Mouse (Mus musculus) kidney, embryonic 16.5 days (tissue): ENCODE data around the gene Haao. TPM values are rescaled to one million over a fixed set of nuclear protein-coding genes. Genes with fewer than 3 reads are reported as not detected.
A peak's percentile ranks its signal among the peaks of the same experiment; 100 is the strongest.

ENCODE experiments used
- ATAC-seq: fragments of 200-750 bp; cut with Nextera tagmentation; 2 replicates; pipeline ENCODE4 v1.8.0; 2017; ENCODE audit warnings: moderate TSS enrichment; ENCODE audit not compliant: low FRiP score, low TSS enrichment
- H3K27ac ChIP-seq: fragments of 300-500 bp; sonication (generic); 2 replicates; pipeline ENCODE4 v1.5.1; 2014; ENCODE audit warnings: low read length
- H3K27me3 ChIP-seq: fragments of 300-500 bp; sonication (generic); 2 replicates; pipeline ENCODE4 v1.6.1; 2014; ENCODE audit warnings: low read length, control low read depth, mixed read lengths; ENCODE audit not compliant: insufficient read depth
- H3K36me3 ChIP-seq: fragments of 300-500 bp; sonication (generic); 2 replicates; pipeline ENCODE4 v1.6.1; 2014; ENCODE audit warnings: low read length, control low read depth, mixed read lengths; ENCODE audit not compliant: insufficient read depth
- H3K4me1 ChIP-seq: fragments of 300-500 bp; sonication (generic); 2 replicates; pipeline ENCODE4 v1.6.1; 2014; ENCODE audit warnings: low read length, control low read depth, mixed read lengths; ENCODE audit not compliant: insufficient read depth
- H3K4me2 ChIP-seq: fragments of 300-500 bp; sonication (generic); replicated peaks from 2 replicates; pipeline ENCODE4 v1.6.1; 2014; ENCODE audit warnings: low read depth, low read length
- H3K4me3 ChIP-seq: fragments of 300-500 bp; sonication (generic); 2 replicates; pipeline ENCODE4 v1.5.1; 2014; ENCODE audit warnings: mild to moderate bottlenecking, low read length
- H3K9ac ChIP-seq: fragments of 300-500 bp; sonication (generic); replicated peaks from 2 replicates; pipeline ENCODE4 v1.6.1; 2014; ENCODE audit warnings: low read length
- H3K9me3 ChIP-seq: fragments of 300-500 bp; sonication (generic); 2 replicates; pipeline ENCODE4 v1.6.1; 2016; ENCODE audit warnings: low read length, control low read depth
- WGBS: fragments of 180-500 bp; shearing (Covaris S2); extraction: QIAGEN DNeasy Blood & Tissue Kit; methylation state at CpG from one replicate; pipeline ENCODE4 v1.1.7; 2014; 5-methylcytosine and 5-hydroxymethylcytosine counted together
- polyA plus RNA-seq: library from polyadenylated mRNA; unstranded; fragments of >200 nt; fragmentation: Nextera tagmentation; extraction: Ambion mirVana; gene quantifications from 2 replicates; pipeline ENCODE4 v1.2.1, GENCODE M21; 2015

Gene Haao
- 2.9 and 3.4 TPM in 2 replicates for polyA plus RNA-seq

DNA sequence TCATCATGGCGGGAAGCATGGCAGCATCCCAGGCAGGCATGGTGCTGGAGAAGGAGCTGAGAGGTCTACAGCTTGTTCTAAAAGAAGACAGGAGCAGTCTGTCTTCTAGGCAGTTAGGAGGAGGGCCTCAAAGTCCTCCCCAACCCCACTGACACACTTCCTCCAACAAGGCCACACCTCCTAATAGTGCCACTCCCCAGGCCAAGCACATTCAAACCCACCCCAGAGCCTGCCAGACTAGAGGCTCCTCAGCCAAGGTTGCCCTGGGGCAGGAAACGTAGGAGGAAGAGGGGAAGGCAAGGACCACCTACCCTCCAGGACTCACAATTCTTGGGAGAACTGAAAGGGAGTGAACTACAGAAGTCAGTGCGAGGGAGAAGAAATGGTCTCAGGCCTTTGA, at the start of gene Haao:
TSS of gene Haao (minus strand) at position 149 of the 400 bp plus-strand sequence.
- H3K4me3 ChIP-seq: no peak within 1 kb of the TSS
- H3K27me3 ChIP-seq: no peaks in the 10 kb centered on the region
- no peaks in the 10 kb centered on the region for H3K4me1 ChIP-seq
- no peak within 1 kb of the TSS for H3K27ac ChIP-seq
- H3K36me3 ChIP-seq: no peaks in the 10 kb centered on the region
- H3K9me3 ChIP-seq: no peaks in the 10 kb centered on the region
- WGBS: 78% methylated on average over 3 of the region's 3 CpGs
- no peak within 1 kb of the TSS for H3K9ac ChIP-seq
- no peak within 1 kb of the TSS for H3K4me2 ChIP-seq
- ATAC-seq: no peak

DNA sequence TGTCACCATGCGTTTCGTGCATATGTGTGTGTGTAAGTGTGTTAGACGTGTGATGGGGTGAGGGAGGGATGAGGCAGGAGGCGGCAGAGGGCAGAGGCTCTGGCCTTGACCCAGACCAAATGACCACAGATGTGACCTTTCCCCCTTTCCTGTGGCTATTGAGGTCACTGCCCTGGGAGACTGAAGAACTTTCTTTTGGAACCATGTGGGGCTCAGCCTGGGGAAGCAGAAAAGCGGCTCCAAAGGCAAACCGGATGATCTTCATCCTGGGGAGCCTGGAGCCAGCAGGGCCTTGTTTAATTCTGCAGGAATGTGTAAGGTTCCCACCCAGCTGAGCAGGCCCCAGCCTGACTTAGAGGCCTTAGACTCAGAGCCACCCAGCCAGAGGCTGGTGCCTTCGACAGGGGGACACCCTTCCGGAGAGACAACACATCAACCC, 49.6 kb upstream of the Haao start:
- H3K9me3 ChIP-seq: no peaks in the 10 kb centered on the region
- peaks cover 39% of the 10 kb centered on the region for H3K4me1 ChIP-seq
- no peaks in the 10 kb centered on the region for H3K36me3 ChIP-seq
- no peaks in the 10 kb centered on the region for H3K27me3 ChIP-seq
- H3K9ac ChIP-seq: 0 out of 2 replicates have a peak overlapping the region, but pooled peaks have one; percentile 31
- no peak overlapping the region for H3K4me2 ChIP-seq
- 66% methylated on average over 8 of the region's 8 CpGs for WGBS
- ATAC-seq: no peak
- no peak overlapping the region for H3K4me3 ChIP-seq
- 0 out of 2 replicates have a peak overlapping the region, but pooled peaks have one; percentile 38 for H3K27ac ChIP-seq

GRCm38 (mm10) chr17:83896723-83897122, 49.0 kb upstream of the Haao start:
- Histone ChIP-seq H3K27me3 (no peaks in the 10 kb centered on the region), H3K27ac (peak overlapping the region; percentile 46; the same call in 1 of the 2 replicates), H3K9ac (no peak overlapping the region), H3K4me2 (no peak overlapping the region), H3K4me1 (peaks cover 39% of the 10 kb centered on the region), H3K9me3 (no peaks in the 10 kb centered on the region), H3K36me3 (no peaks in the 10 kb centered on the region), H3K4me3 (no peak overlapping the region)
- 37% methylated on average over 10 of the region's 10 CpGs for WGBS
- 0 out of 2 replicates have a peak, but pooled peaks have one; percentile 14 for ATAC-seq

DNA sequence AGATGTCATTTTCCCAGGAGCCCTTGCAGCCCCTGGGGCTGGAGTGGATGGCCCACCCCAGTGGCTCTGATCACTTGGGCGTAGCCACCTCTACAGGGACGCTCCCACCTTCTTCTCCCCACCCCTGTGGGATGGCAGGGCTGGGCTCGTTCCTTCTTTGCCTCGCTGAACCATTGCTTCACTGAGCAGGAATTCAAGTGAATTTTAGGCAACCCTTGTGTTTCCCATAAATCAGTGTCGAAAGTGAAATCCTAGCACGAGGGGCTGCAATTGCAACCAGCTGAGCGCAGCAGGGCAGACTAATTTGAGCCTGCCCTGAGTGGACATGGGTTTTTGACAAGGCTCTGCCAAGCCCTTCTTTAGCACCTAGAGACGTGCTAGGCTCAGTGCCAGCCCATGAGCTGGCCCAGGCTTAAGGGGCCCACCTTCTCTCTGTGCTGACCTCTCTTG, 47.6 kb upstream of the Haao start:
- Histone ChIP-seq H3K36me3 (no peaks in the 10 kb centered on the region), H3K4me3 (no peak overlapping the region), H3K4me1 (peaks cover 48% of the 10 kb centered on the region), H3K4me2 (no peak overlapping the region), H3K9ac (no peak overlapping the region), H3K27ac (peak overlapping the region; percentile 84), H3K9me3 (no peaks in the 10 kb centered on the region), H3K27me3 (no peaks in the 10 kb centered on the region)
- WGBS: 17% methylated on average over 8 of the region's 8 CpGs
- ATAC-seq: peak; percentile 92

DNA sequence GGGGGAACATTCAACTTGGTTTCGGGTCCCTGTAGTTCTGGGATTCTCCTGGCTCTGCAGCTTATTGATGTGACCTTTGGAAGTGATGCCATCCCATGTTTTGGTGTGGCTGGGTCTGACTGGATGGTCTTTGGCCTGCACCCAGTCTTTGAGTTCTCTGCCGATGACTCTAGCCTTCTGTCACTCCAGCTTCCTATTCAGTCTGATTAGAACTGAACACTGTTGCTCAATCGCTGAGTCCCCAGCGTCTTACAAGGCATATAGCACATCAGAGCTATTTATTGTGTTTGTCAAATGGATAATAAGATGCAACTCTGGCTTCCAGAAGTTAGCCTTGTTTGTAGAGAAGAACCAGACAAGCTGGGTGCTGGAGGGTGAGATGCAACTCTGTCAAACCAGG, 45.4 kb upstream of the Haao start:
- H3K4me1 ChIP-seq: peaks cover 63% of the 10 kb centered on the region
- H3K9ac ChIP-seq: no peak overlapping the region

DNA sequence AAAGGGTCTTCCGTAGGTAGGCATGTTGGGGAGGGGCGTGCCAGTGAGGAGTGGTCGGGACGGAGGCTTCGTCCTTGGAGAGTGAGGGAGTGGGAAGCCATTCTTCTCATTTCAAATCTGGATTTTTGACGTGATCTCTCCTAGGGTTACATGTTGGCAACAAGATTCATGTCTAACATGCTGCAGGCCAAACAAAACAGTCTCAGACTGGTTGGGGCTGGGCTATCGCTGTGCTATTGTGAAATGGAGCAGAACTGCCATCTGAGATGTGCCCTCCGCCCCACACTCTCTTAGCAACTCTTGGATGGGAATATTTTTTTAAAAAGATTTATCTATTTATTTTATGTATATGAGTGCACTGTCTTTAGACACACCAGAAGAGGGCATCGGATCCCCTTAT, 44.1 kb upstream of the Haao start:
- no peak for ATAC-seq

More for the DNA sequence above, 45.4 kb upstream of the Haao start:
- no peak overlapping the region for H3K4me3 ChIP-seq
- no peak overlapping the region for H3K4me2 ChIP-seq
- no peaks in the 10 kb centered on the region for H3K9me3 ChIP-seq
- WGBS: 89% methylated on average over 4 of the region's 4 CpGs
- ATAC-seq: no peak
- no peaks in the 10 kb centered on the region for H3K27me3 ChIP-seq
- H3K36me3 ChIP-seq: no peaks in the 10 kb centered on the region
- H3K27ac ChIP-seq: no peak overlapping the region

GRCm38 (mm10) chr17:83890373-83890696, 42.6 kb upstream of the Haao start:
- Histone ChIP-seq H3K27me3 (no peaks in the 10 kb centered on the region), H3K4me2 (no peak overlapping the region)
- ATAC-seq: peak; percentile 29

More for the DNA sequence above, 44.1 kb upstream of the Haao start:
- Histone ChIP-seq H3K36me3 (no peaks in the 10 kb centered on the region), H3K27ac (no peak overlapping the region), H3K4me2 (no peak overlapping the region), H3K4me3 (no peak overlapping the region), H3K9me3 (no peaks in the 10 kb centered on the region), H3K9ac (no peak overlapping the region), H3K4me1 (peaks cover 53% of the 10 kb centered on the region), H3K27me3 (no peaks in the 10 kb centered on the region)
- 44% methylated on average over 9 of the region's 9 CpGs for WGBS

GRCm38 (mm10) chr17:83889691-83890372, 42.1 kb upstream of the Haao start:
- H3K9me3 ChIP-seq: no peaks in the 10 kb centered on the region
- no peaks in the 10 kb centered on the region for H3K36me3 ChIP-seq
- H3K27me3 ChIP-seq: no peaks in the 10 kb centered on the region
- H3K4me2 ChIP-seq: no peak overlapping the region
- H3K27ac ChIP-seq: peak overlapping the region; percentile 94
- no peak overlapping the region for H3K9ac ChIP-seq
- WGBS: 28% methylated on average over 13 of the region's 13 CpGs
- peaks cover 35% of the 10 kb centered on the region for H3K4me1 ChIP-seq
- H3K4me3 ChIP-seq: no peak overlapping the region
- peak; percentile 57 for ATAC-seq

More at GRCm38 (mm10) chr17:83890373-83890696, 42.6 kb upstream of the Haao start:
- WGBS: 24% methylated on average over 5 of the region's 5 CpGs
- Histone ChIP-seq H3K4me1 (peaks cover 40% of the 10 kb centered on the region), H3K27ac (peak overlapping the region; percentile 94), H3K36me3 (no peaks in the 10 kb centered on the region), H3K4me3 (no peak overlapping the region), H3K9me3 (no peaks in the 10 kb centered on the region), H3K9ac (no peak overlapping the region)

DNA sequence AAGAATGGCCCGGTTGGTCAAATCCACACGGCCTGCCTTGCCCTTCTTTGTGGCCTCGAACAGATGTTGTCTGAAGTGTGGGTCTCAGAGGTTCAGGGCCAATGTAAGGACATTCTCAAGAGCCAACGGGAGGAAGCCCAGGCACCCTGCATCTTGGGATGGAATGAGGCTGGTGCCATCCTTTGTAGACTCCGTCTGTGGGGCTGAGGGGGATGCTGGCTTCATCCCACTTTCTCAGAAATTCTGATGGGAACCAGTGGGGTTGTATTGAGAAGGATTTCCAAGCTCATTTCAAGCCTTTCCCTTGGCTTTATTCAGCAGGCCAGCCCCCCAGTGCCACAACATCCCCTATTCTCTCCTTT, 41.5 kb upstream of the Haao start:
- no peaks in the 10 kb centered on the region for H3K9me3 ChIP-seq
- H3K4me3 ChIP-seq: no peak overlapping the region
- ATAC-seq: no peak
- H3K4me2 ChIP-seq: no peak overlapping the region
- 77% methylated on average over 5 of the region's 5 CpGs for WGBS
- H3K27ac ChIP-seq: peak overlapping the region; percentile 94
- no peaks in the 10 kb centered on the region for H3K36me3 ChIP-seq
- no peaks in the 10 kb centered on the region for H3K27me3 ChIP-seq
- H3K9ac ChIP-seq: no peak overlapping the region
- peaks cover 35% of the 10 kb centered on the region for H3K4me1 ChIP-seq

GRCm38 (mm10) chr17:83887241-83887640, 39.5 kb upstream of the Haao start:
- H3K36me3 ChIP-seq: no peaks in the 10 kb centered on the region
- H3K4me2 ChIP-seq: no peak overlapping the region
- no peak overlapping the region for H3K27ac ChIP-seq
- no peak overlapping the region for H3K4me3 ChIP-seq
- ATAC-seq: no peak
- peaks cover 34% of the 10 kb centered on the region for H3K4me1 ChIP-seq
- H3K9me3 ChIP-seq: no peaks in the 10 kb centered on the region
- 83% methylated on average over 5 of the region's 5 CpGs for WGBS
- H3K9ac ChIP-seq: no peak overlapping the region
- no peaks in the 10 kb centered on the region for H3K27me3 ChIP-seq
